Mouse (Mus musculus) cerebellum, adult 9-11 months (tissue): ENCODE results near the gene Hps6.
"Not testable (repeated sequence)": the region's sequence is repeated elsewhere in the genome, so short reads cannot be mapped to it uniquely, and the experiment has no call there.

Experiments used
- DNase-seq: peaks from one replicate; pipeline ENCODE4 v3.0.0; 2022

The Hps6 gene

GRCm38 (mm10) chr19:46003371-46004226 lies at the start of gene Hps6:
Gene Hps6 (plus strand): TSS chr19:46003508.
- DNase-seq = peak; percentile 89

DNA sequence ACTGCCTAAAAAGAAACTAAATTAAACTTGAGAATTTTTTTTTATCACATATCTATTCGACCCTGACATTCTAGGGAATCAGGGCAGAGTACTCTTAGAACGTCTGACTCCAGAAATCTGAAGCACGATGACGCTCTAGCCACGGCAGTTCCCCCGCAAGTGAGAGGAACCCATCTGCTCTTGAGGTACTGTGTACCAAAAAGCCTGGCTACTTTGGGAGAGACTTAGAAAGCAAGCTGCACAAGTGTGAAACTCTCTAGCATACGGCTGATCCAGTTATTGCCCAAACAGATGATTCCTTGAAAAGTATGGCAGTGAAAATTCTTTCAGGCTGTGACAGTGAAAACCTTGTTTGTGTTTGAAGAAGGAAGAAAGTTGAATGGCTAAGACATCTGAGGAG lies 46.6 kb upstream of the Hps6 start:
- DNase-seq = no peak

GRCm38 (mm10) chr19:45960770-45961169 lies 42.5 kb upstream of the Hps6 start:
- DNase-seq = no peak

DNA sequence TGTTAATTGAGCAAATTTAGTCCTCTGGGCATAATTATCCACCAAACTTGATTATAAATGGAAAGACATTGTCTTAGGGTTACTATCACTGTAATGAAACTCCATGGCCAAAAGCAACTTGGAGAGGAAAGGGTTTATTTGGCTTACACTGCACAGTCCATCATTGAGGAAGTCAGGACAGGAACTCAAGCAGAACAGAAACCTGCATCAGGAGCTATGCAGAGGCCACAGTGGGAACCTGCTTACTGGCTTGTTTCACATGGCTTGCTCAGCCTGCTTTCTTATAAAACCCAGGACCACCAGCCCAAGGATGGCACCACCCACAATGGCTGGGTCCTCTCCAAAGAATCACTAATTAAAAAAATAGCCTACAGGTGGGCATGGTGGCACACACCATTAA lies 18.9 kb upstream of the Hps6 start:
- DNase-seq = no peak

DNA sequence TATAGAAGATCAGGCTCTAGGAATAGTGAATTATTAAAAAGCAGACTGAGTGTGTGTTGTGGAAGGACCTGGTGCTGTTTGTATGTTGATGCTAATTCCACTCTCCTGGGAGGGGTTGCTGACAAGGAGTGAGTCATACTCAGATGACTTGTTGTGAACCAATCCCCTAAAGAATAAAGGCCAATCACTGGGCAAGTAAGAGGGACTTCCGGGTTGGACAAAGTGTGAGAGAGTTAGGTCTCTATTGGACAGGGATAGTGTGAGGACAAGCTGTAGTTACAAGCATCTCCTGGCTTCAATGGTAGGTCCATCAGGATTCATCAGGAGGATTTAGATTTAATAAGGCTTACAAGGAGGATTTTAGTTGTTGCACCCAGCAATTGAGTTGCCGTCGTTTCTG lies 15.1 kb upstream of the Hps6 start:
- DNase-seq = no peak

- DNase-seq = no peak
Measured at GRCm38 (mm10) chr19:45991171-45991570, 12.1 kb upstream of the Hps6 start.

GRCm38 (mm10) chr19:45993441-45993840 lies 9.9 kb upstream of the Hps6 start:
- DNase-seq = not testable (repeated sequence)

DNA sequence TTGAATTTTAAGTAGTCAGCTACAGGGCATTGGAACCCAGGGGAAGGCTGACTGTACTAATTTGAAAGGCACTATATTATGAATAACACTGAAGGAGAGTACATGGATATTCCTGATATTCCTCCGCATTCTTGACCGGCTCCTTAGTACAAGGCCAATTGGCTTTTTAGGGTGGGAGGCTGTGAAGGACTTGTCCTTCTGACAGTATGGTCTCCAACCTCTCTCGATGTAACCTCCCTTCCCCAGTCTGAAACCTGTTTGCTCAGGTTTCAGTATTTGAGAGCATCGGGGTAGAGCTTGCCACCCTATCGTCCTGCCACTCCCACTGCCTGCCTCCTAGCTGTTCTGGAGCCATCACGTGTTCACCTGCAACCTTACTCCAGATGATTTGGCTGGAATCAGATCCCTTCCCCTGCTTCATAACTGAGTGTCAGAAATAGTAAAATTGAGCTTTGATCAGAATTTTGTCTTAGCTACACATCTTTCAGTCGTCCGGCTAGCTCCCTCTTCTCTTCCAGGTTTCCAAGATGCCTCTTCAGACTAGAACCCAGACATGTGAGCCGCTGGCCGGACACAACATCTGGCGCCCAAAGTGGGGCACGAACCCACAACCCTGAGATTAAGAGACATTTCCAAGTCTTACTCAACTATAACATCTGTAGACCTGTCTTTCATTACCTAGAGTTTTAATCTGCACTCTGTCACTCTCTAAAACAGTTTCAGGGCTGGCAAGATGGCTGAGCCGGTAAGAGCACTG lies 9.1 kb upstream of the Hps6 start:
- no peak for DNase-seq

GRCm38 (mm10) chr19:45997365-45997764 lies 5.9 kb upstream of the Hps6 start:
- DNase-seq = peak; percentile 23

DNA sequence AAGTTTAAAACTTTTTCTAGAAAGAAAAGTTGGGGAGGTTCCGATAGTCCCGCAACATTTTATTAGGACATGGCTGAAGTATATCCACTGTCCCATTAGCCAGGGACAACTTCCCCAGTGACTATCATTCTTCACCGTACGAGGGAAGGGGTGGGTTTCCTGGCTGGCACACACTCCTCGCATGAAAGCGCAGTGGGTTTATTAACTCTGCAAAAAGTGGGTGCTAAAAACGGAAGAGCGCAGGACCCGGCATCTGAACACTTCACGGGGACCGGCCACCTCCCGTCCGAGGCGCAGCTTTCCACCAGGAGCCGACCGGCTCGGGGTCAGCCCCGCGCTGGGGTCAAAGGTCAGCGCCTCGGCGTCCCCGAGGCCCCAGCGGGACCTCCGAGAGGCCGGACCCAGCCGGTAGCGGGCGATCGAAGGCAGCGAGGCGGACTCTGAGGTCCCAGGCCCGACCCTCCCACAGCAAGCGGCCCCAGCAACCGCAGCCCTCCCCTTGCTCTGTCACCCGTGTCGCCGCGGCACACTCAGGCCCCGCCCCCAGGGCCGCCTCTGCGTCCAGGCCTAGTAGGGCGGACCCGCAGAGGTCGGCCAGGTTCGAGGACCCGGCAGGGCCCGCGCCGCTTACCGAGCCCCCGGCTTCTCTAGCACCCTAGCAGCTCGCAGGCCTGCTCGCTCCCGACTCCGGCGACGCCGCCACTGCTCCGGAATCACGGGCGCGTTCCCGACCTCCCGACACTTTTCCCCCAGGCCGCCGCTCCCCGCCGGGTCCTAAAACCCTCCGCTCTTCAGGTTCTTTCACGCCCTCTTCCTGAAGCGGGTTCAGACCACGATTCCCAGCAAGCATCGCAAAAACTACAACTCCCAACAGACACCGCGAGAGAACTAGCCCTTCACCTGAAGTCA lies 5.3 kb upstream of the Hps6 start, which contains the start of gene Armh3:
Armh3 (minus strand) TSS at position 704 of the 909 bp plus-strand sequence.
- DNase-seq = peak; percentile 95

GRCm38 (mm10) chr19:45998694-45999217 lies 4.6 kb upstream of the Hps6 start:
- peak; percentile 30 for DNase-seq

DNA sequence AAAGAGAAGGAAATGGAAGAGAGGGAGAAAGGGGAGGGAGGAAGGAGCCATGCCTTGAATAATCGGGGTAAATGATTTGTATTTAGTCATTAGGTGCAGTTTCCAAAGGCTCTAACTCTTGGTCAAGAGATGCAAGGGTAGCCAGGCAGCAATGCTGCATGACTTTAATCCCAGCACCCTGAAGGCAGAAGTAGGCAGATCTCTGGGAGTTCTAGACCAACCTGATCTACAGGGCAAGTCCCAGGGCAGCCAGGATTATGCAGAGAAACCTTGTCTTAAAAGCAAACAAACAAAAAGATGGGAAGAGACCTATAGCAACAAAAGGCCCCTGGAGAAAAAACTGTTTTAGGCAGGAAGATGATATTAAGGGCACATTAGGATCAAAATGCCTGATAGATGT lies 3.9 kb upstream of the Hps6 start:
- DNase-seq = no peak

DNA sequence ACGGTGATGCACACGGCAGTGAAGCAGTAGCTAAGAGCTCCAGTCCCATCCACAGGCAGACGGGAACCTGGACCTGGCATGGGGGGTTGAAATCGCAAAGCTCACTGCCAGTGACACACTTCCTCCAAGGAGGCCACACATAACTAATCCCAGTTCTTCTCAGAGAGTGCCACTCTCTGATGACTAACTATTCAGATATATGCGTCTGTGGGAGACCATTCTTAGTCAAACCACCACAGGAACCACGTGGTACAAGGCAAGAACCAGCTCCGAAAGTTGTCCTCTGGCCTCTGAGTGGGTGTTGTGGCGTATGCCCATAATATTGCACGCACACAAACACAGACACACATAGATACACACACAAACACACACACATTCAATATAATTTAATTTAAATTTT lies 1.0 kb upstream of the Hps6 start:
- peak; percentile 23 for DNase-seq

GRCm38 (mm10) chr19:46004814-46005466 lies 1.6 kb downstream of the Hps6 start:
- peak; percentile 29 for DNase-seq

DNA sequence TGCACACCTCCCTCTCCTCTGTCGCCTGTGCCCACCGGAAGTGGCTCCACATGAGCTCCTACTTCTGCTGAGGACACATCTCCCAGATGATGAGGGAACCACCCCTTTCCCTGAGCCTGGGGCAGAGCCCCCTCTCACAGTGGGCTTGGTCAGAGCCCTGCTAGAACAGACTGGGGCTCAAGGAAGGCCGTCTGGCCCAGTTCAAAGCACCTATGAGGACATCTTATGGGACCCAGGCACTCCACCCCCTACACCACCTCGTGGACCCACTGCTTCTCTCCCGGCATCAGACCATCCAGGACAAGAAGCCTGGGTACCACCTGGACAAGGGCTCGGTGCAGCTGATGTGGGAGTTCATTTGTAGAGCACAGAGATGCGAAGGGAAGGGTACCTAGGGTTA lies 2.4 kb downstream of the Hps6 start:
- DNase-seq = no peak

DNA sequence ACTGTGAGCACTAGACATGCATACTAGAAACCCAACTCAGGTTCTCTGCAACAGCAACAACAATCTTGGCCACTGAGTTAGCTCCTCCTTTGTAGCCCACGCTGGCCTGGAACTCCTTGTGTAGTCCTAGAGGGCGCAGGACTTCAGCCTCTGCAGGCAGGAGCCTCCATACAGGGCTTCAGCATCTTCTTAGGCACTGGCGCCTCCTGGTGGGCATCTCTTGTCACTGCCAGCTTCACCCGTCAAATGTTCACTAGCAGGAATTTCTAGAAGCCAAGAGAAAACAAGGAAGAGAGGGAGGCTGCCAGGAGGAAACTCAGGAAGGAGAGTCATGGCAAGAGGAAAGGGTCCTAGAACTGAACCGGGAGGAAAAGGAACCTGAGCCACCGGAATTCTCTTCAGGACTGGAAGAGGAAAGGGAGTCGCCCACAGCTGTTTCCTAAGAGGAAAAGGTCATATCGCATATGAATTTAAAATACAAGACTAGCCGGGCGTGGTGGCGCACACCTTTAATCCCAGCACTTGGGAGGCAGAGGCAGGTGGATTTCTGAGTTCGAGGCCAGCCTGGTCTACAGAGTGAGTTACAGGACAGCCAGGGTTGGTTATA lies 11.4 kb downstream of the Hps6 start:
- peak; percentile 83 for DNase-seq

DNA sequence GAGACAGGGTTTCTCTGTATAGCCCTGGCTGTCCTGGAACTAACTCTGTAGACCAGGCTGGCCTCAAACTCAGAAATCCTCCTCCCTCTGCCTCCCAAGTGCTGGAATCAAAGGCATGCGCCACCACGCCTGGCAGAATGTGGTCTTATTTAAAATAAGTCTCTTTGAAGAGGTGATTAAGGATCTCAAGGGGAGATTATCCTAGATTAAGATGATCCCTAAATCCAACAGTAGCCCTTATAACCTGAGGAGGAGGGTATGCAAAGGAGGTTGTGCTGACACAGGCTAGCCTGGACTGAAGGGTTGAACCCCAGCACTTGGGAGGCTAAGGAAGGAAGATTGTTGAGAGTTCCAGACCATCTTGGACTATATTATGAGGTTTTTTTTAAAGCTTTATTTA lies 12.7 kb downstream of the Hps6 start:
- no peak for DNase-seq

GRCm38 (mm10) chr19:46024959-46025358 lies 21.7 kb downstream of the Hps6 start:
- no peak for DNase-seq

DNA sequence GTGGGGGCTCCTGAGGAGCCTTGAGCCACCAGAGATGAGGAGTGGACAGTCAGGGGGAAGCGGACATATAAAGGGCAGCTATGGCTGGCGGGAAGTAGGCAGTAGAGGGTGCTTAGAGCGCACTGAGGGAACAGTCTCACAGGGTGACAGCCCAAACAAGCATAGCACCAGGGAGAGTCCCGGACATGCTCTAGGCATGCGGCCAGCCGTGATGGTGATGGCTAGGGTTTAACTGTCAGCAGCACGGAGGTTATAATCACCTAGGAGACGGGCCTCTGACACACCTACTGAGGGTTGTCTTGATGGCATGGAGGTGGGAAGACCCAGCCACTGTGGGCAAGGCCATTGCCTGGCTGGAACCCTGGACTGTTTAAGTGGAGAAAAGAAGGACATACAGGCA lies 23.3 kb downstream of the Hps6 start:
- no peak for DNase-seq

DNA sequence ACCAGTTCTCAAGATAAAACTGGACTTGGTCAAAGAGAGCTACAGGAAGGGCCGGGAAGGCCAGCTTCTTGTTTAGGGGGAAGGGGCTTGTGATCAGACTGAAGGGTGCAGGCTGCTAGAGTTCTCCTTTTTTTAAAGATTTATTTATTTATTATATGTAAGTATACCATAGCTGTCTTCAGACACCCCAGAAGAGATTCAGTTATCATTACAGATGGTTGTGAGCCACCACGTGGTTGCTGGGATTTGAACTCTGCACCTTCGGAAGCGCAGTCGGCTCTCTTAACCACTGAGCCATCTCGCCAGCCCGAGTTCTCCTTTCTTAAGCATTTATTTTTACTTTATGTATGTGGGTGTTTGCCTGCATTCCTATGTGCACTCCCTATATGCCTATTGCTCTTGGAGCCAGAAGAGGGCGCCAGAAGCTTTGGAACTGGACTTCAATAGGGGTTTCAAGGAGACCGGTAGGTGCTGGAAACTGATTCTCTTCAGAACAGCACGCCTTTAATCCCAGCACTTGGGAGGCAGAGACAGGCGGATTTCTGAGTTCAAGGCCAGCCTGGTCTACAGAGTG lies 25.5 kb downstream of the Hps6 start:
- no peak for DNase-seq

GRCm38 (mm10) chr19:46029652-46030051 lies 26.3 kb downstream of the Hps6 start:
- DNase-seq = no peak
